Mouse (Mus musculus): ENCODE results near the gene 1700020L24Rik. TPM values are rescaled to one million over a fixed set of nuclear protein-coding genes. Genes with fewer than 3 reads are reported as not detected.

Gene 1700020L24Rik
- polyA plus RNA-seq, 1 experiment from 2014 or later: not detected

DNA sequence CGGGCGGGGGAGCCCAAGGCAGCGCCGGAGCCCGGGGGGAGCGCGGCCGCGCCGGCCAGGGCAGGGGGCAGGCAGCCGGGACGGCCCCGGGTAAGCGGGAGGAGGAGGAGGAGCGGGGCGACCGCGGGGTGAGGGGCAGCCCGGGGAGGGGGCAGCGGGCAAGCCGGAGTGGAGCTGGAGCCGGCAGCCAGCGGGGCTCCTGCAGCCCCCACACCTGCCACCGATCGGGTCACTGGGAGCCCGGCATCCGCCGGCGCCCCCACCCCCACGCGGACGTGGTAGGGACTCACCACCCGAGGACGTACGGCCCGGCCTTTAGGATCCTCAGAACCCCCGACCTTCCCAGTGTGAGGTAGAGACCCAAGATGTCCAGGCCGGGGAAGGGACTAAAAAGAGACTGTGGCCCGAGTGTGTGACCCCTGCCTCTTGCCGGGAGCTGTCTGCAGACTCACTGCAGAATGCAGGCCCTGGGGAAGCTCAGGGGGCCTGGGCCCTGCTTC lies 27.6 kb upstream of the 1700020L24Rik start:
- Histone ChIP-seq H3K4me1 (ENCODE audit: control insufficient read depth, insufficient read depth, low read length) (0 out of 2 replicates have a peak, but pooled peaks cover 3% of the 10 kb centered on the region), H3K27ac (ENCODE audit: low read depth, low read length) (no peak overlapping the region), H3K27me3 (ENCODE audit: control insufficient read depth, insufficient read depth, low read length) (no peaks in the 10 kb centered on the region; the same call in 1 of the 2 replicates), H3K4me2 (replicated peaks; ENCODE audit: low read depth, low read length) (peak overlapping the region; percentile 99), H3K9me3 (ENCODE audit: control insufficient read depth, low read length) (no peaks in the 10 kb centered on the region), H3K36me3 (ENCODE audit: control insufficient read depth, insufficient read depth, low read length) (no peaks in the 10 kb centered on the region), H3K4me3 (ENCODE audit: low read length) (peak overlapping the region; percentile 71), H3K9ac (ENCODE audit: low read depth, low read length) (peak overlapping the region; percentile 70)
- peak; percentile 56 for ATAC-seq (ENCODE audit: low FRiP score, low TSS enrichment)
- WGBS: under 1% methylated on average over 18 of the region's 40 CpGs

- Histone ChIP-seq H3K27me3 (ENCODE audit: control insufficient read depth, insufficient read depth, low read length) (no peaks in the 10 kb centered on the region; the same call in 1 of the 2 replicates), H3K9ac (ENCODE audit: low read depth, low read length) (no peak overlapping the region), H3K4me2 (replicated peaks; ENCODE audit: low read depth, low read length) (peak overlapping the region; percentile 99; the same call in 1 of the 2 replicates), H3K4me3 (ENCODE audit: low read length) (0 out of 2 replicates have a peak overlapping the region, but pooled peaks have one; percentile 71), H3K9me3 (ENCODE audit: control insufficient read depth, low read length) (no peaks in the 10 kb centered on the region), H3K4me1 (ENCODE audit: control insufficient read depth, insufficient read depth, low read length) (0 out of 2 replicates have a peak, but pooled peaks cover 3% of the 10 kb centered on the region), H3K27ac (ENCODE audit: low read depth, low read length) (no peak overlapping the region), H3K36me3 (ENCODE audit: control insufficient read depth, insufficient read depth, low read length) (no peaks in the 10 kb centered on the region)
- ATAC-seq (ENCODE audit: low FRiP score, low TSS enrichment): no peak
- WGBS: 51% methylated on average over 6 of the region's 6 CpGs
Observed at GRCm38 (mm10) chr11:83410510-83410909, 27.0 kb upstream of the 1700020L24Rik start.

- Histone ChIP-seq H3K9me3 (ENCODE audit: control insufficient read depth, low read length) (no peaks in the 10 kb centered on the region), H3K27ac (ENCODE audit: low read depth, low read length) (no peak overlapping the region), H3K27me3 (ENCODE audit: control insufficient read depth, insufficient read depth, low read length) (peaks cover 39% of the 10 kb centered on the region), H3K4me1 (ENCODE audit: control insufficient read depth, insufficient read depth, low read length) (no peaks in the 10 kb centered on the region), H3K36me3 (ENCODE audit: control insufficient read depth, insufficient read depth, low read length) (no peaks in the 10 kb centered on the region), H3K4me2 (replicated peaks; ENCODE audit: low read depth, low read length) (no peak overlapping the region), H3K9ac (ENCODE audit: low read depth, low read length) (no peak overlapping the region), H3K4me3 (ENCODE audit: low read length) (no peak overlapping the region)
- ATAC-seq (ENCODE audit: low FRiP score, low TSS enrichment): no peak
- WGBS: 5% methylated on average over 5 of the region's 5 CpGs
Observed at GRCm38 (mm10) chr11:83417080-83417479, 20.4 kb upstream of the 1700020L24Rik start.

DNA sequence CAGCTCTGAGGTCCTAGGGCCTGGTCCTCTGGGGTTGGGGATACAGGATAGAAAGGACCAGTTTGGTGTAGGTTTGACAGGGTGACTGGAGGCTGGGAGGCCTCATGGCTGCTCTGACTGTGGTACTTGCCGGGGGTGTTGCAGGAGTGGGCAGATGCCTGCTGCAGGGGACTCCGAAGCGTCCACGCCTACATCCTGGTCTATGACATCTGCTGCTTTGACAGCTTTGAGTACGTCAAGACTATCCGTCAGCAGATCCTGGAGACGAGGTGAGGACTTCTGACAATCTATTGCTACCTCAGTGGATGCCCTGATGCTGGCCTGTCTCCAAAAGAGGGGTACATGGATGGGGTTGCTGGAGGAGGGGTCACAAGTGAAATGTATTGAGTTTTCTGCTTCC lies 19.8 kb upstream of the 1700020L24Rik start:
- Histone ChIP-seq H3K27me3 (ENCODE audit: control insufficient read depth, insufficient read depth, low read length) (peaks cover 39% of the 10 kb centered on the region), H3K4me2 (replicated peaks; ENCODE audit: low read depth, low read length) (no peak overlapping the region), H3K4me1 (ENCODE audit: control insufficient read depth, insufficient read depth, low read length) (no peaks in the 10 kb centered on the region), H3K9ac (ENCODE audit: low read depth, low read length) (no peak overlapping the region), H3K27ac (ENCODE audit: low read depth, low read length) (no peak overlapping the region), H3K4me3 (ENCODE audit: low read length) (no peak overlapping the region), H3K9me3 (ENCODE audit: control insufficient read depth, low read length) (no peaks in the 10 kb centered on the region), H3K36me3 (ENCODE audit: control insufficient read depth, insufficient read depth, low read length) (no peaks in the 10 kb centered on the region)
- ATAC-seq (ENCODE audit: low FRiP score, low TSS enrichment): no peak
- 87% methylated on average over 7 of the region's 7 CpGs for WGBS

GRCm38 (mm10) chr11:83418566-83418965 lies 18.9 kb upstream of the 1700020L24Rik start:
- Histone ChIP-seq H3K27ac (ENCODE audit: low read depth, low read length) (no peak overlapping the region), H3K4me2 (replicated peaks; ENCODE audit: low read depth, low read length) (peak overlapping the region; percentile 10; the same call in 1 of the 2 replicates), H3K4me1 (ENCODE audit: control insufficient read depth, insufficient read depth, low read length) (no peaks in the 10 kb centered on the region), H3K27me3 (ENCODE audit: control insufficient read depth, insufficient read depth, low read length) (peaks cover 39% of the 10 kb centered on the region), H3K36me3 (ENCODE audit: control insufficient read depth, insufficient read depth, low read length) (no peaks in the 10 kb centered on the region), H3K4me3 (ENCODE audit: low read length) (peak overlapping the region; percentile 14; the same call in 1 of the 2 replicates), H3K9me3 (ENCODE audit: control insufficient read depth, low read length) (no peaks in the 10 kb centered on the region), H3K9ac (ENCODE audit: low read depth, low read length) (no peak overlapping the region)
- 6% methylated on average over 37 of the region's 38 CpGs for WGBS
- no peak for ATAC-seq (ENCODE audit: low FRiP score, low TSS enrichment)

DNA sequence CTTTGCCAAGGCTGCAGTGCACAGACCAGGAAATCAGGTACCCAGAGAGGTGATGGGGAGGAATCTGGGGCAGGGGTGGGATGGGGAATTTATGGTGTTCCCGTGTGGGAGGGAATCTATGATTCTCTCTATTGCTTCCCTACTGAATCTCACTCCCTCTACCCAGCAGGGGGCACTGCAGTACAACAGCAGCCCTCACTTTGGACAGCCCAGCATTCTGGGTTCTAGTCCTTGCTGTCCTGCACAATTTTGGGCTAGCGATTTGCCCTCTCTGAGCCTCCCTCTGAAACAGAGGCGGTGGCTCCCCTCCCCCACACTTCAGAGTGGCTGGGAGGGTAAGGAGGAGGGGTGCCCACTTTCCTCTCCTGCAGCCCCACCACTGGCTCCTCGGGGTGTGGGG lies 17.1 kb upstream of the 1700020L24Rik start:
- no peaks in the 10 kb centered on the region for H3K36me3 ChIP-seq (ENCODE audit: control insufficient read depth, insufficient read depth, low read length)
- no peak for ATAC-seq (ENCODE audit: low FRiP score, low TSS enrichment)
- no peak overlapping the region for H3K4me3 ChIP-seq (ENCODE audit: low read length)
- 45% methylated on average over 4 of the region's 4 CpGs for WGBS
- peaks cover 39% of the 10 kb centered on the region for H3K27me3 ChIP-seq (ENCODE audit: control insufficient read depth, insufficient read depth, low read length)
- no peaks in the 10 kb centered on the region for H3K9me3 ChIP-seq (ENCODE audit: control insufficient read depth, low read length)
- no peak overlapping the region for H3K4me2 ChIP-seq (replicated peaks; ENCODE audit: low read depth, low read length)
- no peak overlapping the region for H3K27ac ChIP-seq (ENCODE audit: low read depth, low read length)
- H3K4me1 ChIP-seq (ENCODE audit: control insufficient read depth, insufficient read depth, low read length): no peaks in the 10 kb centered on the region
- no peak overlapping the region for H3K9ac ChIP-seq (ENCODE audit: low read depth, low read length)

GRCm38 (mm10) chr11:83421305-83421704 lies 16.2 kb upstream of the 1700020L24Rik start:
- peaks cover 39% of the 10 kb centered on the region for H3K27me3 ChIP-seq (ENCODE audit: control insufficient read depth, insufficient read depth, low read length)
- no peak overlapping the region for H3K4me3 ChIP-seq (ENCODE audit: low read length)
- WGBS: 2% methylated on average over 9 of the region's 9 CpGs
- ATAC-seq (ENCODE audit: low FRiP score, low TSS enrichment): no peak
- no peaks in the 10 kb centered on the region for H3K36me3 ChIP-seq (ENCODE audit: control insufficient read depth, insufficient read depth, low read length)
- no peaks in the 10 kb centered on the region for H3K9me3 ChIP-seq (ENCODE audit: control insufficient read depth, low read length)
- no peaks in the 10 kb centered on the region for H3K4me1 ChIP-seq (ENCODE audit: control insufficient read depth, insufficient read depth, low read length)
- H3K9ac ChIP-seq (ENCODE audit: low read depth, low read length): no peak overlapping the region
- no peak overlapping the region for H3K4me2 ChIP-seq (replicated peaks; ENCODE audit: low read depth, low read length)
- H3K27ac ChIP-seq (ENCODE audit: low read depth, low read length): no peak overlapping the region

DNA sequence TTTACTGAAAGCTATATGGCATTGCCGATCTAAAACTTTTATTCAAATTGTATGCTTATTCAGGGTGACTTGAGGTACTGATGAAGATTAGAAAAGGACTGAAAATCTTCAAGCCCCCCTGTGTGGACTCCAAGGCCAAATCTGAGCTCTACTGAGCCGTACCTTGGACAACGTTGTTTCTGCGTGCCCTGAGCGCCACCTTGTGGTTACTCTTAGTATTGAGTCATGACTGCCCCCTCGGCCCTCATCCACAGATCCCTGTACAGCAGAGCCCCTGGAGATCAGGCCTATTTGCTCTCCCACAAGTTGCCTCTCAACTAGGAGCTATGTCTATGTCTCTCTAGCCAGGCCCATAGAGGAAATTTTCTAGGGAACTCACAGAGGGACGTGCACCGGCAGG lies 12.8 kb upstream of the 1700020L24Rik start:
- 8% methylated on average over 8 of the region's 8 CpGs for WGBS
- Histone ChIP-seq H3K4me2 (replicated peaks; ENCODE audit: low read depth, low read length) (no peak overlapping the region), H3K4me1 (ENCODE audit: control insufficient read depth, insufficient read depth, low read length) (no peaks in the 10 kb centered on the region), H3K36me3 (ENCODE audit: control insufficient read depth, insufficient read depth, low read length) (no peaks in the 10 kb centered on the region), H3K27ac (ENCODE audit: low read depth, low read length) (no peak overlapping the region), H3K9me3 (ENCODE audit: control insufficient read depth, low read length) (no peaks in the 10 kb centered on the region), H3K4me3 (ENCODE audit: low read length) (no peak overlapping the region), H3K27me3 (ENCODE audit: control insufficient read depth, insufficient read depth, low read length) (peaks cover 23% of the 10 kb centered on the region), H3K9ac (ENCODE audit: low read depth, low read length) (no peak overlapping the region)
- no peak for ATAC-seq (ENCODE audit: low FRiP score, low TSS enrichment)

- no peak overlapping the region for H3K27ac ChIP-seq (ENCODE audit: low read depth, low read length)
- H3K4me2 ChIP-seq (replicated peaks; ENCODE audit: low read depth, low read length): no peak overlapping the region
- WGBS: 20% methylated on average over 16 of the region's 17 CpGs
- no peak overlapping the region for H3K9ac ChIP-seq (ENCODE audit: low read depth, low read length)
- no peaks in the 10 kb centered on the region for H3K9me3 ChIP-seq (ENCODE audit: control insufficient read depth, low read length)
- no peaks in the 10 kb centered on the region for H3K36me3 ChIP-seq (ENCODE audit: control insufficient read depth, insufficient read depth, low read length)
- H3K4me1 ChIP-seq (ENCODE audit: control insufficient read depth, insufficient read depth, low read length): no peaks in the 10 kb centered on the region
- ATAC-seq (ENCODE audit: low FRiP score, low TSS enrichment): no peak
- peaks cover 7% of the 10 kb centered on the region for H3K27me3 ChIP-seq (ENCODE audit: control insufficient read depth, insufficient read depth, low read length)
- H3K4me3 ChIP-seq (ENCODE audit: low read length): no peak overlapping the region
Observed at GRCm38 (mm10) chr11:83426964-83427363, 10.5 kb upstream of the 1700020L24Rik start.

Data from kidney, embryonic 14.5 days (tissue).